Mouse (Mus musculus) midbrain, embryonic 12.5 days (tissue): Measurements from ENCODE around the gene Pole3. TPM values are rescaled to one million over a fixed set of nuclear protein-coding genes. Genes with fewer than 3 reads are reported as not detected.

Experiments
- ATAC-seq: fragments of 200-750 bp; cut with Nextera tagmentation; 2 replicates; pipeline ENCODE4 v1.8.0; 2017; ENCODE audit warnings: low read depth, moderate TSS enrichment, moderate library complexity; ENCODE audit not compliant: low FRiP score
- H3K27ac ChIP-seq: fragments of 300-500 bp; sonication (generic); replicated peaks from 2 replicates; pipeline ENCODE4 v1.5.1; 2016; ENCODE audit warnings: mild to moderate bottlenecking
- H3K27me3 ChIP-seq: fragments of 300-500 bp; sonication (generic); 2 replicates; pipeline ENCODE4 v1.6.1; 2016; ENCODE audit warnings: mild to moderate bottlenecking
- H3K36me3 ChIP-seq: fragments of 300-500 bp; sonication (generic); 2 replicates; pipeline ENCODE4 v1.6.1; 2016
- H3K4me1 ChIP-seq: fragments of 300-500 bp; sonication (generic); 2 replicates; pipeline ENCODE4 v1.6.1; 2016
- H3K4me2 ChIP-seq: fragments of 300-500 bp; sonication (generic); replicated peaks from 2 replicates; pipeline ENCODE4 v1.6.1; 2016; ENCODE audit warnings: mild to moderate bottlenecking, moderate library complexity
- H3K4me3 ChIP-seq: fragments of 300-500 bp; sonication (generic); 2 replicates; pipeline ENCODE4 v1.5.1; 2016; ENCODE audit warnings: mild to moderate bottlenecking
- H3K9ac ChIP-seq: fragments of 300-500 bp; sonication (generic); replicated peaks from 2 replicates; pipeline ENCODE4 v1.6.1; 2016; ENCODE audit warnings: mild to moderate bottlenecking, moderate library complexity
- H3K9me3 ChIP-seq: fragments of 300-500 bp; sonication (generic); 2 replicates; pipeline ENCODE4 v1.6.1; 2016; ENCODE audit warnings: mild to moderate bottlenecking
- WGBS: fragments of 180-500 bp; shearing (Covaris S2); methylation state at CpG from one replicate; pipeline ENCODE4 v1.1.7; 2016; 5-methylcytosine and 5-hydroxymethylcytosine counted together
- polyA plus RNA-seq: library from polyadenylated mRNA; unstranded; fragments of >200 nt; fragmentation: Nextera tagmentation; extraction: Ambion mirVana; gene quantifications from 2 replicates; pipeline ENCODE4 v1.2.1, GENCODE M21; 2016

Gene Pole3
- polyA plus RNA-seq, 1 experiment from 2014 or later = 110 TPM

DNA sequence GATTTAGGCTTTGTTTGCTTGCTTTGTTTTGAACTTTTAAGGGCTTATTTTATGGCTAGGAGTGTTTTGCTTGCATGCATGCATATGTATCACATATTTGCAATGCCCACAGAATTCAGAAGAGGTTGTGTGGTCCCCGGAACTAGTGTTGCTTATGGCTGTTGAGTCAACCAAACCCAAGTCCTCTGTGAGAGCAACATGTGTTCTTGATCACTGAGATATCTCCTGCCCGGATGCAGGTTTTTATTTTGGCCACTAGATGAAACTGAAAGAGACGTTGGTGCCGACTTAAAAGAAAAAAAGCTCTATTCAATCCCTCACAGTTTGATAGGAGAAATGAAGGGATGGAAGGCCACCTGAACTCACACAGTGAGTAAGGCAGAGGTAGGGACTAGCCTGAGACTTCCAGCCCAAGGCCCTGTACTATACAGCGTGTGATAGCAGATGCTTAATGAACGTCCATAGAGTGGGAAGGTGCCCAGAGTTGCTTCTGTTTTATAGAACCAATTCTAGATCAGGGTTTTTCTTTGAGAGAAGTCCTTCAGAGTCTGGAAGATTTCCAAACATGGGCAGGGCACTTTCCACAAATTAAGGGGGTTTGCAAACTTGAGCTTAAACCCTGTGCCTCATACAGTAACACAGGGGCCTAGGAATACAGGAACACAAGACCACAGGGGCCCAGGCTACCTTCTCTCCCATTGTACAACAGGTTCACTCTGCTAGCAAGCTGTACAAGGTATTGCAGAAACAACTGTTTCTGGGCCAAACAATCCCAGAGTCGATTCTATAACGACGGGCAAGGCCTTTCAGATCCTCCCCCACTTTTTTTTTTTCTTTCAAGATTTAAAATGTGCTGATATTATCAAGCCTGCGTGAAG is 7.1 kb downstream of the Pole3 start:
- Histone ChIP-seq H3K4me1 (peaks cover 19% of the 10 kb centered on the region), H3K27ac (no peak overlapping the region), H3K27me3 (no peaks in the 10 kb centered on the region), H3K4me3 (no peak overlapping the region), H3K4me2 (no peak overlapping the region; the same call in 1 of the 2 replicates), H3K9ac (peak overlapping the region; percentile 77; the same call in 1 of the 2 replicates), H3K9me3 (no peaks in the 10 kb centered on the region), H3K36me3 (peaks cover 18% of the 10 kb centered on the region)
- 85% methylated on average over 10 of the region's 10 CpGs for WGBS
- ATAC-seq = no peak

DNA sequence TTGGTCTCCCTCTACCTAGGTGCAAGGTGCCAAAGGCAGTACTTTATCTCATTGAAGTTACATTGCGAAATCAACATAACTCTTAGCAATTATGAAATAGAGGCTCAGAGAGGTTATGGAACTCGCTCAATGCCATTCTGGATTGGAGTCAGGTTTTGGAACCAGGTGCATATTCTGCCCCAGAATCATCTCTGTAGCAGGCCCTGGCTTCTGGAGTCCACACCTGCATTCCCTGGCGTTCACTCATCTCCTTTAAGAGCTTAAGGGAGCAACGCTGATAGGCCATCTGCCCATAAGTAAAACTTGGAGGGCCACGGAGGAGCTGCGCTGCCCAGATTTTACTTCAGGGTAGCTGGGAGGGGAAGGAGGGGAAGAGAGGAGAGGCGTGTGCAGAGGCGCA is 7.8 kb downstream of the Pole3 start:
- Histone ChIP-seq H3K4me2 (no peak overlapping the region), H3K27me3 (no peaks in the 10 kb centered on the region), H3K9me3 (no peaks in the 10 kb centered on the region), H3K4me3 (no peak overlapping the region), H3K36me3 (peaks cover 19% of the 10 kb centered on the region), H3K27ac (no peak overlapping the region), H3K4me1 (peaks cover 19% of the 10 kb centered on the region), H3K9ac (no peak overlapping the region)
- WGBS = 93% methylated on average over 8 of the region's 8 CpGs
- no peak for ATAC-seq

DNA sequence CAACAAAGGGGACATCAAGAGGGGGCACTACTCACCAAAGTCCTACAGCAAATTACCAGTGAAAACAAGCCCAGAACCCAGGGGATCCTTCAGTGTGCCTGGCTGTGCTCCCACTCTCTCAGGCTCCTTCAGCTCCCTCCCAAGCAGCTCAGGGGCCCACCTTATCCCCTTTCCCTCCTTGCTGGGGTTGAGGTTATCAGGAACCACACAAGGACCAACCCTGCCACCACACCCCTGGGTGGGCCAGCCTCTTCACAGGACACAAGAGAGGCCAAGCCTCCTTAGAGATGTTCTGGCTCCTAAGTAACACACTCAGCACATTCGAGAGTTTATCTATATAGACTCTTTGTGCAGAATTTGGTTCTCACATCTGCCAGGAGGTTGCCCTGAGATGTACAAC is 8.3 kb downstream of the Pole3 start:
- WGBS = 97% methylated on average over 1 of the region's 1 CpGs
- no peaks in the 10 kb centered on the region for H3K27me3 ChIP-seq
- H3K9ac ChIP-seq = no peak overlapping the region
- no peak for ATAC-seq
- H3K27ac ChIP-seq = no peak overlapping the region
- no peak overlapping the region for H3K4me2 ChIP-seq
- peaks cover 24% of the 10 kb centered on the region for H3K36me3 ChIP-seq
- H3K9me3 ChIP-seq = no peaks in the 10 kb centered on the region
- H3K4me1 ChIP-seq = peaks cover 19% of the 10 kb centered on the region
- H3K4me3 ChIP-seq = no peak overlapping the region

GRCm38 (mm10) chr4:62516079-62516478 is 8.8 kb downstream of the Pole3 start:
- Histone ChIP-seq H3K27ac (no peak overlapping the region), H3K27me3 (no peaks in the 10 kb centered on the region), H3K4me3 (no peak overlapping the region), H3K4me2 (no peak overlapping the region), H3K4me1 (peaks cover 19% of the 10 kb centered on the region), H3K36me3 (peaks cover 29% of the 10 kb centered on the region), H3K9me3 (no peaks in the 10 kb centered on the region), H3K9ac (no peak overlapping the region)
- 60% methylated on average over 2 of the region's 2 CpGs for whole genome bisulfite sequencing
- no peak for ATAC-seq

DNA sequence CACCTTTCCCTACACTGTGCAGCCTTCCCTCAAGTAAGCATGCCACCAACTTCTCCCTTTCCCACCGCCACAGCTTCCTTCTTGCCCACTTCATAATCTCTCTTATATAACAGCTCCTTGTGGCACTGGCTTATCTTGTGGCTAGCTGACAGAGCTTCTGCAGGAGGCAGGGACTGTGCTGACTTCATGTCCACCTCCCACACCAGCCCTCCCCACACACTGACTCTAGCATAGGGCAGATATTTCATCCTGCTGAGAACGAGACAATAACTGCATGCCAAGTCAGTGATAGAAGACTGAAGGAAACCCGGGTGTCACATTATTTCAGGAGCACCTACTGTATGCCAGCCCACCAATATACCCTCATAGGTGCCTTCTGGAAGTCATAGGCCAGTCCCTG is 9.4 kb downstream of the Pole3 start:
- Histone ChIP-seq H3K4me1 (peaks cover 18% of the 10 kb centered on the region), H3K4me2 (no peak overlapping the region), H3K9me3 (no peaks in the 10 kb centered on the region), H3K4me3 (no peak overlapping the region), H3K27me3 (no peaks in the 10 kb centered on the region), H3K36me3 (peaks cover 35% of the 10 kb centered on the region), H3K9ac (no peak overlapping the region), H3K27ac (no peak overlapping the region)
- WGBS = 87% methylated on average over 3 of the region's 3 CpGs
- no peak for ATAC-seq

- Histone ChIP-seq H3K4me2 (no peak overlapping the region), H3K27me3 (no peaks in the 10 kb centered on the region), H3K4me1 (peaks cover 16% of the 10 kb centered on the region), H3K27ac (no peak overlapping the region), H3K9me3 (no peaks in the 10 kb centered on the region), H3K9ac (no peak overlapping the region), H3K36me3 (peaks cover 40% of the 10 kb centered on the region), H3K4me3 (no peak overlapping the region)
- ATAC-seq = no peak
- 96% methylated on average over 7 of the region's 7 CpGs for WGBS
Measured at GRCm38 (mm10) chr4:62514995-62515394, 9.9 kb downstream of the Pole3 start.

GRCm38 (mm10) chr4:62513998-62514506 is 10.8 kb downstream of the Pole3 start:
- no peaks in the 10 kb centered on the region for H3K27me3 ChIP-seq
- peaks cover 49% of the 10 kb centered on the region for H3K36me3 ChIP-seq
- no peak overlapping the region for H3K4me3 ChIP-seq
- no peak overlapping the region for H3K27ac ChIP-seq
- ATAC-seq = no peak
- 55% methylated on average over 11 of the region's 11 CpGs for WGBS
- no peak overlapping the region for H3K4me2 ChIP-seq
- no peaks in the 10 kb centered on the region for H3K9me3 ChIP-seq
- no peak overlapping the region for H3K9ac ChIP-seq
- peaks cover 14% of the 10 kb centered on the region for H3K4me1 ChIP-seq

DNA sequence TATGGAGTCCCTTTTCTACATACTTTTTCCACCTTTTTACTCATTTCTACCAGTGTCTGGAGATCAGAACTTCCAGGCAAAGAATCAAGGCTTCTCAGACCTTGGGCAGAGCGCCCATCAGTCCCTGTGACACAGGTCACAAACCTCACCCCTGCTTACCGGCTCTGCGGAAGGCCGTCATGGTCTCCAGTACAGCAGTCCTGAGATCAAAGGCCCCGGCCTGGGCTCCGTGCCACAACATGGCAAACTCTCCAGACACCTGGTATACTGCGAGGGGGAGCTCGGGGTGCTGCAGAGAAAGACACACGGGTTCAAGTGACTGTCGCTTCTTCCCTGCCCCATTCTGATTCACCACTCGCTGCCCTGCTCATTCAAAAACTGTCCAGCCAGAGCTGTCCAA is 14.9 kb downstream of the Pole3 start:
- Histone ChIP-seq H3K4me1 (no peaks in the 10 kb centered on the region), H3K4me3 (no peak overlapping the region), H3K9ac (no peak overlapping the region), H3K27me3 (no peaks in the 10 kb centered on the region), H3K36me3 (peaks cover 62% of the 10 kb centered on the region), H3K27ac (no peak overlapping the region), H3K4me2 (no peak overlapping the region), H3K9me3 (no peaks in the 10 kb centered on the region)
- WGBS = 94% methylated on average over 11 of the region's 11 CpGs
- no peak for ATAC-seq

GRCm38 (mm10) chr4:62508839-62509238 is 16.0 kb downstream of the Pole3 start:
- Histone ChIP-seq H3K4me3 (no peak overlapping the region), H3K27me3 (no peaks in the 10 kb centered on the region), H3K9ac (no peak overlapping the region), H3K36me3 (peaks cover 61% of the 10 kb centered on the region), H3K27ac (no peak overlapping the region), H3K9me3 (no peaks in the 10 kb centered on the region), H3K4me2 (no peak overlapping the region), H3K4me1 (no peaks in the 10 kb centered on the region)
- 93% methylated on average over 5 of the region's 5 CpGs for WGBS
- no peak for ATAC-seq

DNA sequence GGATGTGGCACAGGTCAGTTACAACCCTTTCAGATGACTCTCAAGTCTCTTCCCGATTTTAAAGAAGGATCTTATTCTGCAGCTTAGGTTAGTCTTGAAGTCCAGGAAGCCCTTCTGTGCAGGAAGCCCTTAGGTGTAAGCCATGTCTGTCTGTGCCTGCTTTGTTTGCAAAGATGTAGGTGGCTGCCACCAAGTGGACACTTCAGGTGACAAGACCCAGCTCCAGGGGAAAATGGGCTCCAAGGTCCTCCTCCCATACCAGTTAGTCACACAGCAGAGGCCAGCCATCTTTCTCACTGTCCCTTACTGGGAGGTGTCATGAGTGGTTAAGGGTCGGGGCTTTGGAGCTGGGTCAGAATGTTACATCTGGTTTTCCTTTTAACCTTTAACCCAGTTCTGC is 18.1 kb downstream of the Pole3 start:
- peaks cover 40% of the 10 kb centered on the region for H3K36me3 ChIP-seq
- 83% methylated on average over 2 of the region's 2 CpGs for WGBS
- no peak overlapping the region for H3K4me3 ChIP-seq
- H3K9me3 ChIP-seq = no peaks in the 10 kb centered on the region
- H3K9ac ChIP-seq = no peak overlapping the region
- no peak for ATAC-seq
- H3K4me2 ChIP-seq = no peak overlapping the region
- H3K4me1 ChIP-seq = 0 out of 2 replicates have a peak, but pooled peaks cover 3% of the 10 kb centered on the region
- H3K27me3 ChIP-seq = no peaks in the 10 kb centered on the region
- no peak overlapping the region for H3K27ac ChIP-seq

- Histone ChIP-seq H3K4me3 (no peak overlapping the region), H3K4me2 (no peak overlapping the region), H3K27me3 (no peaks in the 10 kb centered on the region), H3K9ac (no peak overlapping the region), H3K27ac (no peak overlapping the region), H3K36me3 (peaks cover 32% of the 10 kb centered on the region), H3K4me1 (peaks cover 7% of the 10 kb centered on the region; the same call in 1 of the 2 replicates), H3K9me3 (no peaks in the 10 kb centered on the region)
- no peak for ATAC-seq
- 90% methylated on average over 3 of the region's 3 CpGs for WGBS
Measured at GRCm38 (mm10) chr4:62505991-62506390, 18.9 kb downstream of the Pole3 start.

- no peak within 1 kb of the TSS for H3K27ac ChIP-seq
Measured at GRCm38 (mm10) chr4:62503374-62503970, 21.4 kb downstream of the Pole3 start, which contains the start of gene Hdhd3. Gene Hdhd3 (minus strand): TSS chr4:62503467.

More at GRCm38 (mm10) chr4:62503374-62503970, 21.4 kb downstream of the Pole3 start, which contains the start of gene Hdhd3:
- peaks cover 7% of the 10 kb centered on the region; the same call in 1 of the 2 replicates for H3K4me1 ChIP-seq
- peaks cover 20% of the 10 kb centered on the region for H3K36me3 ChIP-seq
- no peak for ATAC-seq
- H3K27me3 ChIP-seq = no peaks in the 10 kb centered on the region
- H3K4me2 ChIP-seq = peak within 1 kb of the TSS; percentile 67
- peak within 1 kb of the TSS; percentile 66 for H3K9ac ChIP-seq
- H3K9me3 ChIP-seq = no peaks in the 10 kb centered on the region
- peak within 1 kb of the TSS; percentile 60 for H3K4me3 ChIP-seq
- WGBS = 88% methylated on average over 3 of the region's 3 CpGs
